Mouse (Mus musculus): ENCODE results near the gene Cttn.

Cttn gene

DNA sequence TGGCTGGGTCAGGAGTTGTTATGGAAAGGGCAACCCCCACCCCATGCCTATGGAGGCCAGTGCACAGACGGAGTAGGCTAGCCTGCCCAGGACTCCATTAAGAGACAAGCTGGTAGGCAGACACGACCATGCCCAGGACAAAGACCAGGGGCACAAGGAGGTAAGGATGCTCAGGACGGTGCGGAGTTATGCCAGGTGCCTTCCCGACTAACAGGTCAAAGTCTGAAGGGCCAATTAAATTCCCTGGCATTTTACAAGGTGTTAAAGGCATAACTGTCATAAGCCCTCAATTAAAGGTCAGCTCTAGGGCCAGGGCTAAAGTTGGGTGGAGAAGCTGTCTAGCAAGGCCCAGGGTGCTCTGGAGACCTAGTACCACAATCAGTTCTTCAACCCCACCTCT is 2.1 kb downstream of the Cttn start:
- no peak for TF ChIP-seq GATA4 (IDR thresholded peaks at IDR 0.05; ENCODE audit: insufficient replicate concordance, low read length)

DNA sequence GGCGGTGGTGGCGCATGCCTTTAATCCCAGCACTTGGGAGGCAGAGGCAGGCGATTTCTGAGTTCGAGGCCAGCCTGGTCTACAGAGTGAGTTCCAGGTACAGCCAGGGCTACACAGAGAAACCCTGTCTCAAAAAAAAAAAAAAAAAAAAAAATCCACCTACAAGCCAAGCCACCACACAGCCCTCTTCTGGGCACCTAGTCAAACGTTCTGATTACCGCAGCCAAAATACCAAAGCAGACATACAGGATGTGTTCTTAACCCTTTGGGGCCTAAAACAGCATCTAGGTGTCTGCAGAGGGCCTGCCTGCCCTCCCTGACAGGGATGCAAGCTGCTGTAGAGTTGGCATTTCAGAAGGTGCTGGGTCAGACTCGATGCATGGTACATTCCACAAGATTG is 8.2 kb downstream of the Cttn start:
- TF ChIP-seq GATA4 (IDR thresholded peaks at IDR 0.05; ENCODE audit: insufficient replicate concordance, low read length), result no peak

DNA sequence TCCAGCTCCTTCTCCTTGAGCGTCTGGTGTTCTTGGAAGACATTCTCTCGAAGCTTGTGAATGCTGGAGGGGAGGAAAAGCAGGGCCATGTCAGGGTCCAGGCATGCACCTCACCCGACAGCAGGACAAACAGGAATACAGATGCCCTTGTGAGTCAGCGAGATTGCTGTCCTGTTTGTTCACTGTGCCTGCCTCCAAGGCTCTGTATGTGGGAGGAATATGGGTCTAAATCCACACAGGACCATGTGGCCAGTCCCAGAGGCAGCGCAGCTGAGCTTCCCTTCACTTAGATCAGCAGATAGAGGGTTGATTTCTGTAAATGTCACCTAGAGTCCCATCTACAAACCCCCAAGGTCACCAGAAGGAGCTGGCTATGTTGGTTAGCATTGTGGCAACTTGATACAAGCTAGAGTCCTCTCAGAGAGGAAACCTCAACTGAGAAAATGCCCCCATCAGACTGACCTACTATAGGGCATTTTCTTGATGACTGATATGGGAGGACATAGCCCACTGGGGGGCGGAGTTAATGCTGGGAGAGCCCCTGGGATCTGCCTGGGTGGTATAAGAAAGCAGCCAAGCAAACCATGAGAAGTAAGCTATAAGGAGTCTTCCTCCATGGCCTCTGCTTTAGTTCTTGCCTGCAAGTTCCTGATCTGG is 9.4 kb downstream of the Cttn start:
- TF ChIP-seq GATA4 (IDR thresholded peaks at IDR 0.05; ENCODE audit: insufficient replicate concordance, low read length), result no peak

DNA sequence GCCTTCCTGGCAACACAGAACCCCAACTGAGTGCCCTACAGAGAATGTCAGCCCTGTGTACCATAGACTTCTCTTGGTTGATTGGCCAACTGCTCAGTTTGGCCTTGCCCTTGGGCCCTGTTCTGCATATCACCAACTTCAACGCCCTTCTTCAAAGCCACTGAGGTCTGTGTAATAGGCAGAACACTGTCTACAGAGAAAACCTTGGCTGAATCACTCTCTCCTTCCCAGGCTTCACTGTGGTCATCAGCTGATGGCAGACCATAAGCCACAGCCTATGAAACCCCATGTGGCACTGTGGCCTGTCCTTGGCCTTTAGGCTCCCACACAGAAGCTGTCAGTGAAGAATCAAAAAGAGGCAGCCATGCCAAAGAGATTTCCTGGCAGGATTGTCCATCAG is 11.9 kb downstream of the Cttn start:
- no peak for TF ChIP-seq GATA4 (IDR thresholded peaks at IDR 0.05; ENCODE audit: insufficient replicate concordance, low read length)

DNA sequence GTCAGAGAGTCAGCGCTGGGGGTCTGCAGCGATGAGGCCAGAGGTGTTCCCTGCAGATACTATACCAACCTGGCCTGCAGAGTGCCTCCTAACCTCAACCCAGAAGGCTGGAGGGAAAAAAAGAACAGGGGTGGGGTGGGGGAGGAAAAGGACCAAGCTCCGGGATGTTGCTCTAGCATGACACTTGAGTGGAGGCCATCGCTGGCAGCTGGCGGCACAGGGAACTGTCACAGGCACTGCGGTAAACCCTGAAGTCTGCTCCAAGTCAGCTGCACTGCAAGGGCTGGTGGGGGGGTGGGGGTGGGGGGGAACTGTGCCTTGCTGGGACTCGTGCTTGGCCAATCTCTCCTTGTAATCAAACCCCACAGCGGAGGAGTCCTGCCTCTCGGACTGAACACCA is 20.1 kb downstream of the Cttn start:
- no peak for TF ChIP-seq GATA4 (IDR thresholded peaks at IDR 0.05; ENCODE audit: insufficient replicate concordance, low read length)

DNA sequence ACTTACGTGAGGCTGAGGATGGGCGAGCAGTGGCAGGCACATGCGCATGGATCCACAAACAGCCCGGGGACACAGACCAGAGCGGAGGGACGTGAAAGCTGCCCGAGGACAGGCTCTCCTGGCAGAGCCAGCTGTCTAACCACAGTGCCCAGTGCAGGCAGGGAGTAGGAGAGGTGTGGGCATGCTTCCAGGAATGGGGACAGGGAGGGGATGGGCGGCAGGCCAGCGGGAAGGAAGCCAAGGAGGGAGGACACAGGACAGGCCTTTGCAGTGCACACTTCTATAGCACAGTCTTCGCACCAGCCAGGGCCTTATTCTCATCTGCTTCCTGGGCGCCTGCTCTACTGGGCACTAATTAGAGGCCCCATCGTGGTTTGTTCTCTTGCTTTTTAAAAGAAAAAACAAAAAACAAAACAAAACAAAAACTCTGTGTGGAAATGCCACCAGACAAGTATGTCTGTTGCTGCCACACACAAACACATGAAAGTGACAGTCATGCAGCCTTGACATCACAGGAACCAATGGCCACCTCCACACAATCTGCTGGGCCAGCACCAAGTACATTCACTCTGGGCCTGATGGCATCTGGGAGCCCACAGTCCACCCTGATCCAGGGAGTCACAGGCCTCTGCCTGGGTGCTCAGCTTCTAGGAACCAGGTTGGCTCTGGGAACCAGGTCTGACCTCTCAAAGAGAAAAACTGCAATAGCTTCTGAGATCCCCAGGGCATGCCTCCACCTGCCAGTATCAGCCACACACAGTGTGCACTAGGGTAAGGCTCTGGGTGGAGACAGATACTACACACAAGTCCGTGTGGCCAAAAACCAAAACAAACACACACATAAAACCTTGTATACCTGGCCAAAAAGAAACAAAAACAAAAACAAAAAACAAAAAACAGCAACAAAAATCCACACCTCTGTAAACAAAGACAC is 20.9 kb downstream of the Cttn start:
- TF ChIP-seq GATA4 (IDR thresholded peaks at IDR 0.05; ENCODE audit: insufficient replicate concordance, low read length), result no peak

DNA sequence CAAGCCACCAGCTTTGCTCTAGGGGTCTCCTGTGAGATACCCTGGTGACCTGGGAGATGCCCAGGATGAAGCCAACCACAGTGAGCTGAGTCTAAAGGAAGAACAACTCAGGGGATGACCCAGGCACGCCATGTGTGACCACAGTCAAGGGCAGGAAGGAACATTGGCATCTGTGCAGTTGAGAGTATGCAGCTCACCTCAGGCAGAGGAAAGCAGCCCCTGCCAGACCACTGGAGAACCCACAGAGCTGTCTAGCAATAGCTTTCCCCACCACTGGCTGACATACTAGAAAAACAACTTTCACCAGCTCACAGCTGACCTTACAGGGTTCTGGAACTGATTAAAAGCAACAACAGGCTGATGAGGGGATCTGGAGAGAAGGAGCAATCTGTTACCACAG is 22.6 kb downstream of the Cttn start:
- TF ChIP-seq GATA4 (IDR thresholded peaks at IDR 0.05; ENCODE audit: insufficient replicate concordance, low read length), result no peak

DNA sequence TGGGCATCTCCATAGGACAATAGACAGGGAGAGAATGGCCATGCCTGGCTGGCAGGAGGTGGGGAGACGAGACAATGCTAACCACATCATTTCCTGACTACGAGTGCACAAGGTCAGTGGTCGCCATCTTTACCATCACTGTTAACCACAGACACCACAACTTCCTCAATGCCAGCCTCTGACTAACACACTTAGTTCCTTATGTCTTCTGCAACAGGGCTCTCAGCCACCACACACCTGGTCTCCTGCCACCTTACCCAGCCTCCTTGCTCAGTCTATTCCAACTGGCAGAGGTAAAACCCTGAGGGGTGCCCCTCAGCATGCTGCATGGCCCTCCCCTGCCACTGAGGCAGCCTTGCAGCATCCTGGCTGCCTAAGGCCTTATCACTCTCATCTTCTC is 23.7 kb downstream of the Cttn start:
- no peak for TF ChIP-seq GATA4 (IDR thresholded peaks at IDR 0.05; ENCODE audit: insufficient replicate concordance, low read length)

DNA sequence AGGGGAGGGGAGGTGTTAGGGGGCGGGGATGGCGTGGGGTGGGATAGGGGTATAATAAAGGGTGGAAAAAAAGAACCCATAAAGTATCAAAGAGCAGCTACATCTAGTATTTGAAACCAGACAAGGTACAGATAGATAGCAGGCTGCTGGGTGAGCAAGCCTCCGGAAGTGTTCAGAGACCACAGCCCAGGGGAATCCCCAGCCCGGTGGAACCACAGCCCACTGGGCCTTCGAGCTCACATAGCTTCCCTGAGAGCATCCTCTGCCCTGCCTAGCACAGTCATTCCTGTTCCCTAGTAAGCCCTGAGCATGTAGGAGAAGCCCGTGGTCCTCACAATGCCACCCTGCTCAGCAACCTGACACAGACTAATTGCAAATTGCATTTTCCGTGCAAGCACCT is 26.0 kb downstream of the Cttn start:
- TF ChIP-seq GATA4 (IDR thresholded peaks at IDR 0.05; ENCODE audit: insufficient replicate concordance, low read length), result no peak

DNA sequence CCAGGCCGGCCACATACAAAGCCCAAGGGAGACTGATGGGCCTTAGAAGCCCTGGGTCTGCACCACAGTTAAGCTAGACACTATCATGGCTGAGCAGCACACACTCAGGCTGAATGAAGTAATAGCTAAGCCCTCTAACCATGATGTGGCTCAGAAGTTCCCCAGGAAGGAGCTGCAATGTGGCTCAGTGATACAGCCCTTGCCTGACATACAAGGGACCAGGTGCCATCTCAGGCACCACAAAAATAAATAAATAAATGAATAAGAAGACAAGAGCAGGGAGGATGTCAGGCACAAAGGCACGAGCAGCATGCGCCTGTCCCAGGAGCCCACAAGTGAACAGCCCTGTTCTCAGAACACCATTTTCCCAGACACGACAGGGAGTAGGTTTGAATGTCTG is 28.8 kb downstream of the Cttn start:
- no peak for TF ChIP-seq GATA4 (IDR thresholded peaks at IDR 0.05; ENCODE audit: insufficient replicate concordance, low read length)

DNA sequence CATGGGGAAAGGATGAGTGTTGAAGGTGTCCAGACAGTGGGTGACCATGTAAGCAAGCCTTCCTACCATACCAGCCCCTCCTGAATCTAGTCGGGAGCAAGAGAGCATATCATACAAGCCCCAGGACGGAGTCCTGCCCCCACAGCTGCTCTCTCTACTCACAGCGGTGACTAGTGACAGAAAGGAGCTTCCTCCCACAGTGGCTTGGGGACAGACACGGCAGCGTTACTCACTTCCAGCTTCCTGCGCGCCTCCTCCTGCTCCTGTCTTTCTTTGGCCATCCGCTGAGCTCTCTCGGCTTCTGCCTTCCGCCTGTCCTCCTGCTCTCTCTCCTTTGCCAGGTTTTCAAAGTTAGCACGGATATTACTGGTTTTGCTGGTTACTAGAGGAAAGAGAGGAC is 29.3 kb downstream of the Cttn start:
- no peak for TF ChIP-seq GATA4 (IDR thresholded peaks at IDR 0.05; ENCODE audit: insufficient replicate concordance, low read length)

DNA sequence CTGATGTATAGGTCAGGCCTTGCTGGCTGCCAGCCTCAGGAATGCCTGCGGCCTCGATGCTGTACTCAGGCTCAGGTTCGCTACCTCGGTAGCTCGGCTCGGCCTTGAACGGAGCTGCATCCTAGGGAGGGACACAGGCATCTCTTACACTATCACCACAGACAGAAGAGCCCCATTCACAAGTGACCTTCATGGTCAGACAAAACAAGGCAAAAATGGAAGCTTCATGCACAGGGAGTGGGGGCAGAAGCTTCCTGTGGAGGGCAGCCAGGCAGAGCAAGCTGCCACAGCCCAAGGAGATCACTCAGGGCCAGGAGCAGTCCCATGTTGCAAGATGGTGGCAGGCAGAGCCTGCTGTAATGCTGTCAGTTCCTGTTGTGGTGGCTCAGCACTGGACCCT is 32.0 kb downstream of the Cttn start:
- no peak for TF ChIP-seq GATA4 (IDR thresholded peaks at IDR 0.05; ENCODE audit: insufficient replicate concordance, low read length)

DNA sequence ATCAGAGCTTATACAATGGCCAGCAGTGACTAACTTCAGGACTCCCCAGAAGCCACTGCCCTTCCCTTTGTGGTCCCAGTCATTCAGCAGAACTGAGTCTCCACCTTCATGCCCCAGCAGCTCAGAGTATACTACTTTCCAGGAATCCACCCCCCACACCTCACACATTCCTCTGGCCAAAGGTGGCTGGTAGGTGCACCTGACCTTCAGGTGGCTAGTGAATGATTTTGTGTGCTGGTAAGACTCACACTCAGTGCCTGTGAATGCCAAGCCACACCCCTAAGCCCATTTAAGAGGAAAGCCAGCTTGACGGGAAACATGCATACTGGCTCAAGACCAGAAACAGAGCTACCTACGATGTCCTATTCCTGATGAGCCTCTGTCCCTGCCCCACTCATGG is 37.9 kb downstream of the Cttn start:
- no peak for TF ChIP-seq GATA4 (IDR thresholded peaks at IDR 0.05; ENCODE audit: insufficient replicate concordance, low read length)

DNA sequence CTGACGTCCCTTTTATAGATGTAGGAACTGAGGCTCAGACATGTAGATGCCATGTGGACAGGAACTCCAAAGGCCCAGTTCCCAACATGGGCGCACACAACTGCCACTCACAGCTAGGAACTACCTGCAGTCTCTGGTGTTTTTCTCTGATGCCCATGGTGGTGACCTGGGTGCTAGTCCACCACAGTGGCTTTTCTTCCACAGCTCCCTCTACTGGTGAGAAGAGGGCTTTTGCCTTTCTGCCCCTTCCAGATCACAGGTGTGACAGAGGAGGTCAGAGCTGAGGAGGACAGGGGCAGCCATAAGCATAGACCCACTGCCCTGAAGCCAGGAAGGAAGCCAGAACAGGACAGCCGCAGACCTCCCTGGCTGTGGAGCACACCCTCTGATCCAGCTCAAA is 43.3 kb downstream of the Cttn start:
- no peak for TF ChIP-seq GATA4 (IDR thresholded peaks at IDR 0.05; ENCODE audit: insufficient replicate concordance, low read length)

DNA sequence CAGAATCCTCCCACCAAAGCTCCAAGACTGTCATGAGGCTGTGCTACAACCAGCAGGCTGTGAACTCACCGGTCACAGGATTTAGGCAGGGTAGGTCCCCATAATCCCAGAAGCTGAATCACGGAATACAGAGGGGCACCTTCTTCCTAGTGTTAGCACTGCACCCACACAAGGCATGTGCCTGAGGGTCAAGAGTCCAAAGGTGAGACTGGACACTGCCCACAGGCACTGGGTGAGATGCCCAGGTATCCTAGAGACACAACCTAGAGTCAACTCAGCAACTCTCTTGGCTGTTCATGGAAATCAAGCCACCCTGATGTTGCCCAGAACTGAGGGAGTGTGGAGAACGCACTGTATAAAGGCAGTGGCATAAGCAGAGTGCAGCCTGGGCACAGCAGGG is 44.2 kb downstream of the Cttn start:
- no peak for TF ChIP-seq GATA4 (IDR thresholded peaks at IDR 0.05; ENCODE audit: insufficient replicate concordance, low read length)

DNA sequence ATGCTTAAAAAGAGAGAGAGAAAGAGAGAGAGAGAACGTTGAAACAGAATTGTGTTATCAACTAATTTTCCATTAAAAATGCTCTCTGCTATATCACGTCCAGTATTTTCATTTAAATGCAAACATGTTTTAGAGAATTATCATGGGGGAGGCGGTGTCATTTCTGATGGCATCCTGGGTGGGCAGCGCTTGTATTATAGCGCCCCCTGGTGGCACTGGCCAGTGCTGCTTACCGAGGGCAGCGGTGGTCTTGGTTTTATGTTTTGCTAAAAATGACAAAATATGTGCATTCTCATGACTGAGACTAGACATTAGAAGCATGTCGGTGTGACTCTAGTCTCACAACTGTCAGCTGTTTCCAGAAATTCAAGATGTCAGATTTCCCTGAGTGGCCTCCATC is 44.9 kb downstream of the Cttn start:
- TF ChIP-seq GATA4 (IDR thresholded peaks at IDR 0.05; ENCODE audit: insufficient replicate concordance, low read length), result no peak

DNA sequence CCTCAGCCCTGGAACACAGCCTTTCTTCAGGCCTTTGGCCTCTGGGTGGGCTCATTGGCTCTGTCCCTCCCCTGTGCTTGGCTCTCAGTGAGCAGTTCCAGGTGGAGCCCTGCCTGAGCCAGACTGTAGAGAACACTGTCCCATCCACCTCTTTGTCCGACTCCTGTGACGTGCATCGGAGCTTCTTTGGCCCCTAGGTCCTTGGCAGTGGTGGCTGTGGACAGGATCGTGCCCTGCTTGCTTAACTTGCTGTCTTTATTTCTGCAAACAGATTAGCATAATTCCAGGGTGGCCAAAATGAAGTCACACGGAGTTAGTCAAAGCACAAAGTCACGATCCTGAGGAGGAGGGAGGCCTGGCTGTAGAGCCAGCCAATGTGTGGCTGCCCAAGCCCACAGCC is 49.3 kb downstream of the Cttn start:
- no peak for TF ChIP-seq GATA4 (IDR thresholded peaks at IDR 0.05; ENCODE audit: insufficient replicate concordance, low read length)

Measured in liver, adult (tissue).